Mouse (Mus musculus): ENCODE results near the gene Ubn1.

Ubn1 gene

DNA sequence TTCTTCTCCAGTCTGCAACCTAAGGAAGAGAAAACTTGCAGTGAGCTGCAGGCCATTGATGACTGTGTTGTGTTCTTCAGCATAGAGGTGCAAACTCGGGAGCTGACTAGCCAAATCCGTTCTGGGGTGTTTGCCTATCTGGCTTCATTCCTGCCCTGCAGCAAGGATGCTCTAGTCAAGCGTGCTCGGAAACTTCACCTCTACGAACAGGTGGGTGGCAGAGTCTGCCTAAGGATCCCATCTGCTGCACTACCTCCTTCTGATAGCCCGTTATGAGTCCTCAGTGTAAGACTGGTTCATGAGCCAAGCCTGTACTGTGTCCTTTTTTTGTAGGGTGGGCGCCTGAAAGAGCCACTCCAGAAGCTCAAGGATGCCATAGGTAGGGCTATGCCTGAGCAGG, 22.1 kb downstream of the Ubn1 start:
- no peak for DNase-seq (ENCODE audit: low spot score)

- DNase-seq (ENCODE audit: low spot score), result peak; percentile 48
These were observed 24.5 kb downstream of the Ubn1 start for GRCm38 (mm10) chr16:5074341-5074740.

GRCm38 (mm10) chr16:5085196-5085595, 35.3 kb downstream of the Ubn1 start:
- no peak for DNase-seq (ENCODE audit: low spot score)

DNA sequence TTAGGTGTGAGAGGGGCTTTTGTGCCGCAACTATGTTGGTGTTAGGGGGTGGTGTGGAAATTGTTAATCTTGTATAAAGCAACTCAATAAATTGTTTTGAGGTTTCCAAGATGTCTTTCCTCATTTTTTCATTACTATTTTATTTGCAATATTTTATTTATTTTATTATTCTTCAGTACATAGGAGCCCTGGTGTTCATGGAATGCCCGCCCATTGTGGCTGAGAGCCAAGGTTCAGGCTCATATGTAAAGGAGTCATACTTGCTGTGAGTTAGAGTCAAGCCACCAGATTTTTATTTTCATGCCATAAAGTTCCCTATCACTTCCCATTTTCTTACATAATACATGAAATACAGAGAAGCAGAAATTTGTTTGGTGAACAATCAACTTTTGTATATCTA, 36.3 kb downstream of the Ubn1 start:
- no peak for DNase-seq (ENCODE audit: low spot score)

- no peak for DNase-seq (ENCODE audit: low spot score)
These were observed 39.2 kb downstream of the Ubn1 start for GRCm38 (mm10) chr16:5089021-5089420.

GRCm38 (mm10) chr16:5093285-5093684, 43.4 kb downstream of the Ubn1 start:
- no peak for DNase-seq (ENCODE audit: low spot score)

DNA sequence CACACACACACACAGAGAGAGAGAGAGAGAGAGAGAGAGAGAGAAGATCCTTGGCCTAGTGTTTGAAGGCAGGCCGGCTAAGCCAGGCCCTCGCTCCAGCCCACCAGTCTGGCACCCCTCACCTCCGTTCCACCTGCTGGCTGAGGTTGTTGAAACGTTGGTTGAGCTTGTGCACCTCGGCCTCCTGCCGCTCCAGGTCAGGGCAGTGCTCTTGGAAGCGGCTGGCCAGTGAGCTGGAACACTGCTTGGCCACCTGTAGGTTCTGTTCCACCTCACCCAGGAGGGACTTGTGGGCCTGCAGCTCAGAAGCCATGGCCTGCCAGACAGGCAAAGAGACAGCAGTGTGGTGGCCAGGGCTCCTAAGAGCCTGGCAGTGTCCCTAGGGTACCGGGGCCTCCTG, 46.6 kb downstream of the Ubn1 start:
- no peak for DNase-seq (ENCODE audit: low spot score)

- no peak for DNase-seq (ENCODE audit: low spot score)
These were observed 51.1 kb downstream of the Ubn1 start for GRCm38 (mm10) chr16:5101000-5101399.

DNA sequence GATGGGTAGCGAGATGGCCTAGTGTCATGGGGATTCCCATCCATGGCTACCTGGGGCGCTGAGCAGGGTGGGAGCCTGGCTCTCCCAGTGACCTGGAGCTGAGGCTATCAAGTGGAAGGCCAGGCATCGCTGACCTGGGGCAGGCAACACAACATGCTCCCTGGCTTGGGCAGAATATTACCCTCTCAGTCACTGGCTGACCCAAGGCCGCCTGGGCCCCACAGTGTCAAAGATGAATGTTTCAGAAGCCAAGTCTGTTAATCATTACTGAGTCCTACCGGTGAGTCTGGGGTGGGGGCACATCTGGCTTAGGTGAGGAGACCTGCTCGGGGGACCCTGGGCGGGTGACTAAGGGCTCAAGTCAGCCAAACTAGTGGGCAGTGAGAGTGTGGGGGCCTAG, 60.0 kb downstream of the Ubn1 start:
- DNase-seq (ENCODE audit: low spot score), result no peak

- peak; percentile 38 for DNase-seq (ENCODE audit: low spot score)
These were observed 61.2 kb downstream of the Ubn1 start for GRCm38 (mm10) chr16:5111021-5111420.

- no peak for DNase-seq (ENCODE audit: low spot score)
These were observed 63.2 kb downstream of the Ubn1 start for GRCm38 (mm10) chr16:5113002-5113550.

DNA sequence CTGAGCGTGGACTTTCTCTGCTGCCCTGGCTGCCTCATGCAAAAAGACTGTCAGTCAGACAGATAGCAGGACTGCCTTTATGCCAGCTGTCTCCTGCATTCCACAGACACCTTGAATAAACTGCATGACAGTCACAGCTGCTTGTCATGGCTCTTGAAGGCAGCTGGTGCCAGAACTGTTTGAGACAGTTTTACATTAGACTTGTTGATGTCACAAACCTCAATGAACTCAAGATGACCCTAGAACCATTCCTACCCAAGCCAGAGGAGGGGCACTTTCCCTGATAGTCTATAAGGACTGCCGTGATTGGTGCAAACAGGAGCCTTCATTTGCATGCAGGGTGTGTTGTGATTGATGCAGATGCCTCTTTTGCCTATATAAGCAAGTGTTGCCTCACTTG, 63.7 kb downstream of the Ubn1 start:
- DNase-seq (ENCODE audit: low spot score), result no peak

- peak; percentile 73 for DNase-seq (ENCODE audit: low spot score)
These were observed 69.5 kb downstream of the Ubn1 start for GRCm38 (mm10) chr16:5119385-5119784.

DNA sequence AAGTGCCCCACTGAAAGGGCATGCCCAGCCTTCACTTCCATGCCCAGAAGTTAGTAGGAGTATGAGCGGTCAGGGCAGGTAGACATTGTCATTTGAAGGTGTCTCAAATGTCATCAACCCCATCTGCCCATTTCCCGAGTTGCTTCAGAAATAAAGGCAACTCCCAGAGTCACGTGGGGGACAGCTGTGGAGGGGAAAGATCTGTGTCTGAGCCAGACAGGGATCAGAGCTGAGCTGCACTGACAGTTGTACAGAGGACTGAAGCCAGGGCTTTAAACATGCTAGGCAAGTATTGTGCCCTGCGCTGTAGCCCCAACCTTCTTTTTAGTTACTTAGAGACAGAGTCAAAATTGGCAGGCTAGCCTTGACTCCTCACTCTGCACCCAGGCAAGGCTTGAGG, 70.0 kb downstream of the Ubn1 start:
- no peak for DNase-seq (ENCODE audit: low spot score)

GRCm38 (mm10) chr16:5123476-5123875, 73.6 kb downstream of the Ubn1 start:
- DNase-seq (ENCODE audit: low spot score), result no peak

GRCm38 (mm10) chr16:5130196-5130595, 80.3 kb downstream of the Ubn1 start:
- no peak for DNase-seq (ENCODE audit: low spot score)

- peak; percentile 82 for DNase-seq (ENCODE audit: low spot score)
These were observed 80.9 kb downstream of the Ubn1 start for GRCm38 (mm10) chr16:5130766-5131165.

DNA sequence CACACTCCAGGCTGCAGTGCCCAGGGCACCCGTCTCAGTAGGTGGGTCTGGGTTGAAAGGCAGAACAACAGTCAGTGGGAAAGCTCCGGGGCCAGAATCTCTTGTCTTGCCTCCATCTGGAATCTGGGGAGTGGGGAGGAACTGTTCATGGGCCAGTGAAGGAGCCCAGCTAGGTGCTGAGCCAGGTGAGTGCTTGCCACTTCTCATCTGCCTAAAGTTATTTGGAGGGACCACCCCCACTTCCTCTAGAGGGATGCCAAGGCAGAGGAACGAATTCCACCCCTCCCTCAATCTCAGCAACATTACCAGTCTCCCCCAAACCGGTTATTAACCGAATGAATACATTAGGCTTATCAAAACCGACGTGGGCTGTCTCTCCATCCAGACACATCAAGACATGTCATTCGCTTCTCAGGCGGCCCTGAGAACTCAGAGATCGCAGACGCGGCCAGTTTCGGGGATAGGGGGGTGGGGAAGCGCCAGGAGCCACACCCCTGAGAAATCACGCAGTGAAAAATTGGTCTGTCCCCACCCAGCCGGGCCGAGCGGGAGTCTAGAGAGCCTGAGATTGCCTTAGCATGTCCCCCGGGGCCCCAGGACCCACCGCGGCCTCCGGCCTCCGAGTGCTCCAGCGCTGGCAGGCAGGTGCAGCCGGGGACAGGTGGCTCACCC, 81.5 kb downstream of the Ubn1 start:
- DNase-seq (ENCODE audit: low spot score), result peak; percentile 50

GRCm38 (mm10) chr16:5132401-5132801, 82.5 kb downstream of the Ubn1 start, which contains the start of gene Ppl:
Ppl (minus strand) TSS chr16:5132421.
- DNase-seq (ENCODE audit: low spot score), result peak; percentile 93

DNA sequence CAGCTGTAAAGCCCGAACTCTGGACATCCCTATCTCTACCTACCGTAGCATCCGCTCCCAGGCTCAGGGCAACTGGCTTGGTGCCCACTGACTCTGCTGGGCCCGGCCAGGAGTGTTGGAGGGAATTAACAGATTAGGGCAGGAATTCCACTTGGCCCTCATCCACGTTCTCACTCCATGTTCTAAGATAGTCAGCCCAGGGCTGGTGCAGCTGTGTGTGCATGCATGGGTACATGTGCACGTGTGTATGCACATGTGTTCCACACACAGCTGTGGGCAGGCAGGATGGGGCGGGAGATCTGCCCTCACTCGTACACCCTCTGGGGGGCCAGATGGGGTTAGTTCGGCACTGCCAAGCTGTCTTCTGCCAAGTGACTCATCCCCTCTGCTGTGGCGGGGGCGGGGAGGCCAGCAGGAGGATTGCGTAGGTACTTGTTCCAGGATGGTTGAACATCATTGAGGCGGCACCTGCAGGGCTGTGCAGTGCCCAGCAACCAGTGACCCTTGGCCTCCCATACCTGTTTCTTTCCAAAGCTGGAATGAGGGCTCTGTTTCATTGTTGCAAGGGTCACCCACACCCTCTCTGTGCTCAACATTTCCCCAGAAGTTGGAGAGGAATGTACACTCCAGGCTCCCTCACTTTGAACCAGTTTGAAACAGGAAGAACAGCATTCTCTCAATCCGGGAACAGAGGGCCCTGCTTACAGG, 84.9 kb downstream of the Ubn1 start:
- peak; percentile 86 for DNase-seq (ENCODE audit: low spot score)

GRCm38 (mm10) chr16:5135551-5136261, 85.8 kb downstream of the Ubn1 start:
- peak; percentile 72 for DNase-seq (ENCODE audit: low spot score)
